Mouse (Mus musculus) forelimb bud, embryonic 11.5 days (tissue): ENCODE measurements around the gene Fam155a.

Source experiments
- DNase-seq: peaks from one replicate; pipeline ENCODE4 v3.0.0-alpha.2; 2012; ENCODE audit warnings: low read depth, low spot score

Fam155a gene

DNA sequence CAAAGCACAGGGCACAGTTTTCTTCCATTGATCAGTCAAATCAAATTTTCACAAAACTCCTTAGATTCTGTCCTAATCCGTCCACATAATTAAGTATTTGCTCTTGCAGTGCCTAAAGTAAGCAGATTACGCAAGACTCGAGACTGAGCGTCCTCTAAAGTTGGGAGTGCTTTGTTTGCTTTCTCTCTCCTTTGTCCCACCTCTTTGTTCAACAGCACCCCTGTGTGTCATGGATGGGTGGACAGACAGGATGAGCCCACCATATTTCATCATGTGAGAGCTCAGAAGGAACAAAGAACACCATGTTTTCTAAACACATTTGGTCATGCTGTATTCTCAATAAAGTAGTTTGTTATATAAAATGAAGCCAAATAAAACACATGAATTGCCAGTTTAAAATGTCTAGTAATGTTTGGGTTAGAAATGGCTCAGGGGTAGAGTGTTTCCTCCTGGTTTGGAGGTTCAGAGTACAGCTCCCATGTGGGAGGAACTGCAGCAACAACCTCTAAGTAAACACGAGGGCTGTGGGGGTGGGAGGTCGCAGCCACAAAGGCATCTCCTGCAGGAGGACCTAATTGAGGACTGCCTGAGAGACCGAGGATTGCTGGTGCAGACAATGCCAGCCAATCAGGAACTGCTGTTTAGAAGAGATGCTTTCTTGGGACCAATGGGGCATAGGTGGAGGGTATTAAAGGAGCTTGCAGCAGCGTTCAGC lies 482.8 kb downstream of the Fam155a start:
- no peak for DNase-seq

DNA sequence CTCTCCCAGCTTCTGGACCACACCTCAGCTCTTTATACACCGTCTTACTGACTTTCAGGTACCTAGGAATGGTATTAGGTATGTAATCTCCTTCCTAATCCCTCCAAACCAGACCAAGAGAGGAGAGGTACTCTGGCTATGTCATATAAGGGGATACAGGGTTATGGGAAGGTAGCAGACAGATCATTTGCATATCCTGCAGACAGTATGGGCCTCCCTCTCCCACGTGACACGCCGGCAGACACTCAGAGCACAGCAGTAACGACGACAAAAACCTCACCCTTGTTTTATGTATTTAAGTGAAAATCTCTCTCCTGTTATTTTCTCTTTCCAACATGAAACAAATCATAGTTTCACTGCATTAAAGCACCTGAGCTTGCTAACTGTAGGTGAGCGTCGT lies 496.8 kb downstream of the Fam155a start:
- no peak for DNase-seq

DNA sequence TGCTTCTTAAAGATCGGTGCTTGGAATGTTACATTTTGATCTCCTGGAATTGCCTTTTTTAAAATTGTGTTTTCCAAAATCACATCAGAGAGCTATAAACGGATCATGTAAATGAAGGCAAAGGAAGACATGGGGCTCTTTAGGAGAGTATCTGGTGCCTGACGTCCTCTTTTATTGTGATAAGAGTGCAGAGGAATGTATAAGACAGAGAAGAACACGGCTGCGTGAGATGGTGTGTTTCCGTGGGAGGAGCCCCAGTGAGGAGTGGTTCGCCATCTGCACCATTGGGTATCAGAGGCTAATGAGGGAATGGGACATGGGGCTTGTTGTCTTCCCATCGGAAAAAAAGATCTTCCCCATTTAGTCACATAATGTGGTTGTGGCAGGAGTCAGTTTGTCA lies 506.6 kb downstream of the Fam155a start:
- DNase-seq, result no peak

DNA sequence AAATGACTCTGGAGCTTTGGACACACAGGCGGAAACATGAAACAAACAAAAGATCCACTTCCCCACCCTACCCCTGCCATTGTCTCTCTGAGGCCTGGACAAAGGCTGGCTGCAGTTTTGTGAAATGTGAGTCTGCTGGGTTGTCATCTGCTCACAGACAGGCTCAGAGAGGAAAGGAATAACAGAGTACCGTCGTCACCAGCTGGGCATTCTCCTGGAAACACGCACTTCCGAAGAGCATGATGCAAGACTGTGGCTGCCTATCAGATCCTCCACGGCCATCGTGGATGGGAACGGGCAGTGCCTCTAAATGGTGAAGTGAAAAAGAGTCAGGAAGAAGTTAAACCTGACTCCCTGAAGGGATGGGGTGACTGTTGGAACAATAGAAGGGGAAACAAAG lies 509.4 kb downstream of the Fam155a start:
- no peak for DNase-seq

DNA sequence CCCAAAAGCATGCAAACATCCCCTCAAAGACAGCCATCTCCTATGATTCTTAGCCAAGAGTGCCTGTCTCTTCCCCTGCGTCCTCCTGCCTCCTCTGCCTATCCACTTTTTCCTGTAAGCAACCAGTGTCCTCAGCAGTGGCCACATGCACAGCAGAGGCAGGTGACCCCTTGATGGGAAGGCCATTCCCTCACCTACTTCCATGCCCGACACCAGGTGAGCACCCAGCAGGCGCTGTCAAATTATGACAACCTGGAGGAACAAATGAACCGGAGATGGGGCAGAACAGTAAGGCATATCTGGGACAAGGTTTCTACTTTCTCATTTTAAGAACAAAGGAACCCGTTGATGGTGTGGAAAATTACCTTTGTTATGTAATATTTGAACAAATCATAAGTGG lies 515.6 kb downstream of the Fam155a start:
- no peak for DNase-seq

DNA sequence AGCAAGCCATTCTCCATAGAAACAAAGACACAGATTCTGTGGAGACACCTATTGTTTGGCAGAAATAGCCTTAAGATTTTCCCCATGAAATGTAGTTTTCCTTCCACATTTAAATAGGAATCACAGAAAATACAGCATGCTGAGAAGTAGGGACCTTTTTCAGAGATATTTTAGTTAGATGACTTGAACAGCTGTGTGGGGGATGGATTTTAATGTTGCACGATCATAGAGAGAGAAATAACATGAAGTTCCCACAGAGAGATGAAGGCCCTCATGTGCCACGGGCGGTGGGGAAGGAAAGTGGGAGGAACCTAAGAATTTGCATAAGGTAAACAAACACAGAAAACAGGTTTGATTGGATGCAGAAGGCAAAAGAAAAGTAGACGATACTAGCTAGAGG lies 518.0 kb downstream of the Fam155a start:
- DNase-seq, result no peak

DNA sequence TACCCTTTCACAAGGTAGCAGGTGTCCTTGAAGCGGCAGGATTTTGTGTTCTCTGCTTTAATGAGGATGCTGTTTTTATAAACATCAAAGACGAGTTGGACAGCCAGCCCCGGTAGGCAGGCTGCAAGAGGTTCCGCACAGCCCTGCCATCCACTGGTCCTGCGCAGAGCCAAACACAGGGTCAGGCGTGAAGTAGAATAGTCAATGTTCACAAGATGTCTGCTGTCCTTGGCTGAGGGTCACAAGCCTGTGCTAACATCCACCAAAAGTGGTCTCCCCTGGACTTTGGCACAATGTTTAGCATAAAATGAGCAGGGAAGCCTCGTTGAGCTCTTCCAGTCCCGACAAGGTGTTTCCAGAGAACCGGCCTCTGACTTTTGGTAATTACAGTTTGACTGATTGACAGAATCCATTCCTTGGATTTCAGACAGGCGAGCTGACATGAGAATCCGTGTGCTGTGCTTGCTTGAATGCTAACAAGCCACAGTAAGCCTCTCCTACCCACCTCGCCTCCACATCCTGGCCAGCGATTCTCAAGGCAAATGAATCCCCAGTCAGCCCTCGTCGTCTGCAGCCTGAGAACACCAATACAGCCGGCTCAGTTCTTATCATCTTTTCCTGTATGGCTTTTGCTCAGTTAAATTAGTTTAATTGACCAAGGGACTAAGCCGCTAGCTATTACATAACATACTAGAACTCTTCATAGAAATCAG lies 522.7 kb downstream of the Fam155a start:
- no peak for DNase-seq

DNA sequence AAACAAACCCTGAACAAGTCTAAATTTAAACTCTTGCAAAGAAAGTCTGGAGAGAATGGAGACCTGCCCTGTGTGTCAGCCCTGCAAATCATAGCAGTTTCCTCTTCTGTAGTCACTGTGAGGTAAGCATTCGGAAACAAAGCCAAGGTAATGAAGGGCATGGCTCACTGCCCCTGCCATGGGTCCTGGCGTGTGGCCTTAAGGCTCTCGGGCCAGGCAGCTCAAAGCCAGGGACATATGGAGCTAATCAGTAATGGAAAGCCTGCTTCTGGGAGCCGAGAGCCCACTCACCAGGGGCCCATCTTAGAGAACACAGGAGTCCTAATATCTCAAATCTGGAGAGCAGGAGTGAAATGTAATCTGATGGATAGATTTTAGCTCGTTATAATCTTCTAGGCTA lies 525.0 kb downstream of the Fam155a start:
- peak; percentile 21 for DNase-seq

DNA sequence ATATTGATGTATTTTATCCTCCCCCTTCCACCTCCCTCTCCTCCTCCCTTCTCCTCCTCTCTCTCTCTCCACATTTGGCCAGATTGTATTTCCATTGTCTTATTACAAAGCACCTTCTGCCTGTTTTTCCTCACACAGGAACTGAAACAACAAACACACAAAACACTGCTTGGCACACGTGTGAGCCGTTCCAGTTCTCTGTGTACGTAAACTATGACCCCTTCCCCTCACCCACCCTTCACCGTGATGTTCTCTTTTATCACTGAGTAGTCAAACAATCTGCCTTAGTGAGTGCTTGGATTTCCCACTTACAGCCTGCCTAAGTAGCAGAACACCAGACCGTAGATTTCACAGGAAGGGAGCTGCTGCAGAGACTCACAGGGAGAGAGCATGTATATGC lies 530.0 kb downstream of the Fam155a start:
- DNase-seq, result no peak

DNA sequence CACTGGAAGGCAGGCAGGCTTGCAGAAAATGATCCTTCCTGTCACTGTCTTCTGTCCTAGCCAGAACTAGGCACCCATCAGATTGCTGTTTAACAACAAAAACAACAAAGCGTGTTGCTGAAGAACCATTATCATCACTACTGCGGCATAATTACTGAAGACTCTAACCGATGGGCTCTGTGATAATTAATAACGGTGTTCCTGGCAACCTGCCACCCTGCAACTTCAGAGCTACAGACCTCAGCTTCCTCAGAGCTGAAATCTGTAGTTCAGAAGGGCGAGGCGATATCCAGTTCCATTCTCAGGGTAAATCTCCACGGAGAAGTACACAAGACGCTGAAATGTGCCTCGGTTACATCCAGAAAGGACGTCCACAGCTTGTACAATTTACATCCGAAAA lies 531.2 kb downstream of the Fam155a start:
- DNase-seq, result no peak

DNA sequence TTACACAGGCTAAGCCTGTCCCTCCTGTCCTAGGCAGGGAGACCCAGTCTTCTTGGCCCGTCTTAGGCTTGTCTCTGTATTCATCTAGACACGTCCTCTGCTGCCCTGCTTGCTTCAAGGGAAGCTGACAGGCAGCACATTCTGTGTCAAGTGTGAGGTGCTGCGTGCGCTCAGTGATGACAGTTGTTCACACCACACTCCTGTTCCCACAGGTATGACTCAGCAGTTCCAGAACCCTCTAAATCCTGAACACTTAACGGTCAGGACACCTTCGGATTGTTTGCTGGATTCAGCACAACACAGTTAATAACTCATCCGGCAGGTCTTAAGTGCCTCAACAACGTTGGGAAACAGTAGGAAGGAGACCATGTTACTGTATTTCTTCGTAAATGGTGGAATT lies 532.0 kb downstream of the Fam155a start:
- no peak for DNase-seq

DNA sequence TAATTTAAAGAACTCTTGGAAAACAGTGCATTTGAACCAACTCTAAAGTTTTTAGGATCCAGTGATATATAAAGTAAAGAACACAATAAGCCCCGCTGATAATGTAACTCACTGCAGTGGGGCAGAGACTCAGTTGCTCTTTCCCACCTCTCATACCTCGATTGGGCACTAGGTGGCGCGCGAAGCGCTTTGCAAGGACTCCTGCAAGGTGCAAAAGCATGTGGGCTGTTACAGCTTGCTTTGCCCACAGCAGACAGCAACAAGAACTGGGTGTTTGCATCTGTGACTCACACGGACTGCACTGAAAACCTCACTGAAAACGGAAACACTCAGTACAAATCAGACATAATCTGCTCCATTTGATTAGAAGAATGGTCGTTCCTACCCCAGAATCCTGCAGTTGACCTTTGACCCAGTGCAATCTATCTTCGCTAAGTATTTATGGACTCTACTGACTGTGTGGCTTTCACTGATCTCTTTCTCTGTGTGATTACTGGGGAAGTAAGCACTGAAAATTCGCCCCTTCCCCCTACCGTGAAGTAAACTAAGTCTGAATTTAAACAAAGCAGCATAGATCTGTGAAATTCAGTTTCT lies 537.5 kb downstream of the Fam155a start:
- DNase-seq, result peak; percentile 90

DNA sequence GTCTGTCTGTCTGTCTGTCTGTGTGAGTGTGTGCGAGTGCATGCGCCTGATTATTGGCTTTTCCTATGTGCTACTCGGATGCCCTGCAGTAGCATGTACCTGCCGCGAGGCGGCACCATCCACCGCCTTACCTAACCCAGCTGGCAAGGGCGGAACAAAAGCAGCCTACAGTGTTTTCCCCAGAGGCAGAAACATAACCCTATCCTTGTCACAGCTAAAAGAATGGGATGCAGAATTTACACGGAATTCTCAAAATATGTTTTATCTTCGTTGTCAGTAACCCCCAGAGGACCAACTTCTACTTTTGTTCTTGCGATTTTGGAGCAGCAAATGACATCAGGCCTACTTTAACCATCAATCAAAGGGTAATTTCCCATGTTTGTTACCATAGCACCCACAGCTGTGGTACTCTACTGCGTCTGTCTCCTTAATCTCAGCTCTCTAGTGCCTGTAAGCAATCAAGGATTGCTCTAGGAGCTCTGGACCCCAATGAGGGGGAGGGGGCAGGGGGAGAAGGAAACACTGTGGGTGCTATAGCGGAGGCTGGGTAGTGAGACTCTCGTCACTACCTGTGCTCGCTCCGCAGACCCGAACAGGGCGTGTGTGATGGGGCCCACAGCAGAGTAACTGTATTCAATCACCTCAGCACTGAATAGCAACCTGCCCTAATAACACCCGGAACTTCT lies 543.0 kb downstream of the Fam155a start:
- peak; percentile 79 for DNase-seq

DNA sequence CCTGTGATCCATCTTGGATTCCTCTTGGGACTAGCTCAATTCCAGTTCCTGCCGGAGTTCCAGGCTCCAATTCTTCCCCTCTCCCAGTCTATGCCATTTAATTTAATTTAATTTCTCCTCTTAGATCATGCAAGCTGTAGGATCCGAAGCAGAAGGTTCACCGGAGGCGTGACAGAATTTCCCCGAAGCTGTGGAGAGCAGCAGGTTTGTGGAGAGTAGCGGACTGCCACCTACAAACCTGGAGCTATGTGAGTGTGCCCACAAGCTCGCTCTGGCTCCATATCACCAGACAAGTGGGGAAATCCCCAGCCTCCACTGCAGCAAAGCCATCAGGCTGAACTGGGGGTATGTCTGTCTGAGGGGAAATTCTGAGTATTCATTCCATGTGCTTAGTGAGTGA lies 544.2 kb downstream of the Fam155a start:
- no peak for DNase-seq

DNA sequence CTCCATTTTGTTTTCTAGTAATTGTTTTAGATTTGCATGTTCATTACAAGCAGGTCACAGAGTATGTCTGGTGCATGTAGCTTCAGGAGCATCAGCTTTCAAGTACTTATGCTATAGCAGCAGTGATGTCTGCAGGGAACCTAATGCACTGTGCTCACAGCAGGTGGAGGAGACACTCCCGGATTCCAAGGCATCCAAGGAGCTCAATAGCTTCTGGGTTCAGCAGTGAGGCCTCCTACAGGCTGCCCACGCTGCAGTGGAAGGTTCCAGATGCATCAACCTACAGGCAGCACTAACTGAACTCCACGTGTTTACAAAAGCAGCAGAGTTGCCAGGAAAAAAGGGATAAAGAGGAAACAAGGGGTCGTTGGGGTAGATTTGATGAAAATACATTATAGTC lies 559.2 kb downstream of the Fam155a start:
- DNase-seq, result no peak

DNA sequence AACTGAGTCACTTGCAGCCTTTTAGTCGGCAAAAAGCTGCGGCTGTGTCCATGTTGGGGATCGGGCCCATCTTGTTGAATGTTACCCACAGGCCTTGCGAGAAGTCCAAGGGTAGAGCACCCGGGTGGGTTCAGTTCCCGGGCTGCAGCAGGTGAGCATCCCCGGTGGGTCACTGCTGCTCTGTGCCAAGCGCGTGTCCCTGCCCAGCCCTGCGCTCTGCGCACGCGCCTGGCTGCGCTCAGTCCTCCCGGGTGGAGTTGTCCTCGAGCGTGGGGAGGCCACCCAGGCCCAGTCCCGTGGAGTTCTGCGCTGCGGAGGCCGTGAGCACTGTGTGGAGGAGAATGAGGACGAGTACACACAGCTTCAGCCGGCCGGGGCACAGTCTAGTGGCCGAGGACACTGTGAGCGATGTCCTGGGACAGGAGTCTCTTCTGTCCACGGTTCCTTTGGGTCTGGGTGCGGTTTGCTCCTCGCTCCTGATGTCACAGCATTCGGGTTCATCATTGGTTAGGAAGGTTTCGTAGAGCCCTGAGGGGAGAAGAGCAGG lies 563.4 kb downstream of the Fam155a start:
- no peak for DNase-seq

DNA sequence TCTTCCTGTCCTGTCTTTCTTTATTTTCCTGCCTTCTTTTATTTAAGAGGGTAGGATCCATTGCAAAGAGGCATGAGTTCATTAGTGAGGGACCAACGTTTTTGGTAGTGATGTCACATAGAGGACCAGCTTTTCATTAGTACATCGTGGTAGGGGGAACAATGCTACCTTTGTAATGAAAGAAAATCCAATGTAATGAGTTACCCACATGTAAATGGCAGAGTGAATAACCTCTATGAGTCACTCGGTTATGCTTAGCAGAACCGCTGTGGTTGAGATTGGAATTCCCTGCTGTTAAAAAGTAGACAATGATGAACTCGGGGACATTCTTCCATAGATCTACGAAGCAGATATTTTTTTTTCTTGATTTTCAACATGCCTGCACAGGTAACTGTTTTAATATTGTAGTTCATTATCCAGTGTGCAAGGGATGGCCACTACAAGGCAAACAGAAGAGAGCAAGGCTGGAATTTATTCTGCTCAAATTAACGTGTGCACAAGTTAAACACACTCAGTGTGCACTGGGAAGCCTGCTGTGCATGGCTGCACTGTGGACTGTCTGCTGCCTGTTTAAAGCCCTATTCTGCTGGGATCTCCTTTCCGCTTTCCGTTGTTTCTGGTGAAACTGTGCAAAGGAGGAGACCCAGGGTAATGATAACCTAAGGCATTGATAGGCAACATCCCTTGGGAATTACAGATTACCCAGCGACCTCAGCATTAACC lies 566.5 kb downstream of the Fam155a start:
- DNase-seq, result no peak

DNA sequence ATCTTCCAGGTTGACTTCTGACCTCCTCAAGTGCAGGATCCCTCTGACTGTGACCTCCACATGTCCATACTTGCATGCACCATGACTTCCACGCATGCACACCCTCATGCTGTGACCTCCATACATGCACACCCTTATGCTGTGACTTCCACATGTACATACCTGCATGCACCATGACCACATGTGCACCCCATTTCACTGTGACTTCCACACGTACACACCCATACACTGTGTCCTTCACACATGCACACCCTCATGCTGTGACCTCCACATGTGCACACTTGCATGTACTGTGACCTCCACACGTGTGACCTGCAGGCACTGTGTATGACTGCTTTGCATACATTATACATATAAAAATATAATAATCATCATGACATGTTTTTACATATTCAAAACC lies 570.9 kb downstream of the Fam155a start:
- DNase-seq, result no peak

DNA sequence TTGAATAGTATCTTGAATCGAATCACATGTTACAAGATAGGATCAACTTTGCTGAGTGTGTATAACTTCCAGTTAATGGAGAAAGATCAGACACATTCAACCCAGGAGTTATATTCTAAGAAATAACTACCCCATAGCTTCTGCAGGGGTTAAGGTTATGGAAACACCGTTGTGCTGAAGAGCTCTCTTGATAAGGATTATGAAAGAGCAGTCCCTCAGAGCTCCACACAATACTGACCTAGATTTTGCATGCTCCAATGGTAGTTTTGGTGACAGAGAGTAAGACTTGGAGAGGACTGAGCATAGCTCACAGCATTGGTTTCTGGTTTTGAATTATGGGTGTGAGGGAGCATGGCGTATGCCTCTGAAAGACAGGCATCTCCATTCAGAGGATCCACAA lies 579.3 kb downstream of the Fam155a start:
- no peak for DNase-seq

DNA sequence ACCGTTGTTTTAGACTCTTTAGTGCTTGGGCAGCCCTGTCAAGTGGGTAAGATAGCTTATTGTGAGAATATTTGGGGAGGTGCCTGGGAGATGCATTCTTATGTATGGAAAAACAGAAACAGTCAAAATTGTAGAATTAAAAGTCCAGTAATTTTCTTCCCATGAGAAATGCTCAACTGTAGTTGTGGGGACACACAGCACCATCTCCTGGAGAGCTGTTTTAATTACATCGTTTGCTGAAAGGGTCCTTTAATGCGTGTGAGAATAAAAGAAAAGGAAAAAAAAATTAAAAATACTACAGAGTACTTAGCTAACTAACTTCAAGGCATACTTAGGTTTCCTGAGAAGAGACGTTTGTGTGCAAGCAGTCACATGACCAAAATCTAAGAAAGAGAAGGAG lies 582.3 kb downstream of the Fam155a start:
- DNase-seq, result peak; percentile 12

DNA sequence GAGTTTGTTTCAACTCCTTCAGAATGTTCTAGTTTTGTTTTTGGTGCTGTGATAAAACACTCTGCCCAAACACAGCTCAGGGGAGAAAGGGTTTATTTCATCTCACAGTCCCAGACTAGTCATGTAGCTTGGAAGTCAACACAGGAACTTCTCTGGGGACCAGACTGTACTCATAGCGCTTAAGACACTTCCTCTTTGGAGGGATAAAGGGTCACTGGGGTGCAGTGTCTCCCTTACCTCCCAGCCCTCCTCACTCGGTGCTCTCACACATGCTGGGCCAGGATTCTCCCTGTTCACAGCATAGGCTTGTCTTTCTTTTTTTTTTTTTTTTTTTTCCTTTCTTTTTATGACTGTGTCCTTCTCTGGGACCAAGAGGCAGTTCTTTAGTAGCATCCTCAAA lies 585.8 kb downstream of the Fam155a start:
- DNase-seq, result no peak

DNA sequence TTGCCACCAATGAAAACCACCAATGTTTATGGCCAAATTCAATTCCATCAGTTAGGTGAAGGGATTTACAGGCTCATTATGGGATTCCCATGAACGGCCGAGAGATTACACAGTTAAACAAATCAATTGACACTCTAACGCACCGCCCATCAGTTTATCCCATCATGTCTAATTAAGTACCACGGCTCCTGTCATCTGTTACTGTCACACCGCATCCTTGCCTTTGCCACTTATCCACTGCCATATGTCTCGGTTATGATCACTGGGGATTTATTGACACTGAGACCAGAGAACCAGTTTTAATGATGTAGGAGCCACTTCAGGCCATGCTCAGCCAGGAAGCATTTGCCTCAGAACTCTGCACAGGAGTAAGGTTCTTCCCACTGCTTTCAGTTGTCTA lies 588.5 kb downstream of the Fam155a start:
- no peak for DNase-seq
